Mouse (Mus musculus) lung, adult 18-20 months (tissue): ENCODE data around the gene Polr2h.
"Not testable (repeated sequence)": the region's sequence is repeated elsewhere in the genome, so short reads cannot be mapped to it uniquely, and the experiment has no call there.

Source experiments
- DNase-seq, 2 experiments: peaks; one replicate each; pipeline ENCODE4 v3.0.0; 2022; ENCODE audit warnings: mixed read lengths in 2 of 2

Gene Polr2h

GRCm38 (mm10) chr16:20717181-20717977, at the start of gene Polr2h, which contains the start of gene Clcn2:
TSS of gene Polr2h (plus strand) at chr16:20717665.
TSS of gene Clcn2 (minus strand) at chr16:20717746.
- peak; percentile 98 to 99 for DNase-seq

GRCm38 (mm10) chr16:20668013-20668412, 49.5 kb upstream of the Polr2h start, which contains the start of gene Eif4g1:
TSS of gene Eif4g1 (plus strand) at chr16:20668313.
- DNase-seq, result not testable (repeated sequence)

- no peak for DNase-seq
Observed at GRCm38 (mm10) chr16:20670291-20670690, 47.2 kb upstream of the Polr2h start.

GRCm38 (mm10) chr16:20671886-20672285, 45.6 kb upstream of the Polr2h start:
- DNase-seq, result no peak

- peak; percentile 96 to 97 for DNase-seq
Observed at GRCm38 (mm10) chr16:20672500-20672902, 45.0 kb upstream of the Polr2h start.

GRCm38 (mm10) chr16:20672965-20673705, 44.3 kb upstream of the Polr2h start:
- peak; percentile 53 to 69 for DNase-seq

- peak in 1 of 2 experiments; percentile 17 for DNase-seq
Observed at GRCm38 (mm10) chr16:20673706-20674303, 43.7 kb upstream of the Polr2h start.

GRCm38 (mm10) chr16:20675213-20675612, 42.3 kb upstream of the Polr2h start:
- no peak for DNase-seq

GRCm38 (mm10) chr16:20676702-20677101, 40.8 kb upstream of the Polr2h start:
- DNase-seq, result no peak

GRCm38 (mm10) chr16:20677380-20677779, 40.1 kb upstream of the Polr2h start:
- no peak for DNase-seq

GRCm38 (mm10) chr16:20677974-20678675, 39.3 kb upstream of the Polr2h start:
- peak; percentile 92 to 96 for DNase-seq

- DNase-seq, result no peak
Observed at GRCm38 (mm10) chr16:20690774-20691173, 26.7 kb upstream of the Polr2h start.

GRCm38 (mm10) chr16:20691617-20692016, 25.8 kb upstream of the Polr2h start:
- no peak for DNase-seq

GRCm38 (mm10) chr16:20692241-20692965, 25.1 kb upstream of the Polr2h start:
- no peak for DNase-seq

GRCm38 (mm10) chr16:20693111-20693701, 24.3 kb upstream of the Polr2h start, which contains the start of gene Fam131a:
TSS of gene Fam131a (plus strand) at chr16:20693241.
- peak; percentile 91 to 94 for DNase-seq

- peak; percentile 51 to 53 for DNase-seq
Observed at GRCm38 (mm10) chr16:20694781-20695180, 22.7 kb upstream of the Polr2h start.

- peak; percentile 75 to 80 for DNase-seq
Observed at GRCm38 (mm10) chr16:20695622-20696323, 21.7 kb upstream of the Polr2h start.

GRCm38 (mm10) chr16:20699266-20699665, 18.2 kb upstream of the Polr2h start:
- DNase-seq, result no peak

GRCm38 (mm10) chr16:20700036-20700435, 17.4 kb upstream of the Polr2h start:
- DNase-seq, result no peak

GRCm38 (mm10) chr16:20701316-20701715, 16.1 kb upstream of the Polr2h start:
- DNase-seq, result no peak
